8 mouse cellular contexts compared by ENCODE assay signal in genomic region chrX:12851684-12852083, GRCm38 (mm10).
DNase-seq lines count a peak whose midpoint lies in the region; ATAC-seq and TF ChIP-seq lines count a peak whose summit lies in the region.

No protein-coding gene starts in this region.

- H3K36me3 ChIP-seq in kidney, adult 2 months (ENCODE audit: control insufficient read depth, insufficient read depth, low read length), result no peaks in the 10 kb centered on the region
- H3K36me3 ChIP-seq in kidney, embryonic 15.5 days, result no peaks in the 10 kb centered on the region
- H3K36me3 ChIP-seq in heart, embryonic 12.5 days, result no peaks in the 10 kb centered on the region
- no peaks in the 10 kb centered on the region for H3K36me3 ChIP-seq in heart, embryonic 11.5 days (ENCODE audit: control insufficient read depth, insufficient read depth, low read length)
- no peaks in the 10 kb centered on the region for H3K36me3 ChIP-seq in forebrain, embryonic 12.5 days (replicated peaks)

- no peak overlapping the region for H3K4me2 ChIP-seq in kidney, embryonic 15.5 days
- no peak overlapping the region for H3K4me2 ChIP-seq in heart, embryonic 12.5 days
- no peak overlapping the region for H3K4me2 ChIP-seq in heart, embryonic 11.5 days
- H3K4me2 ChIP-seq in forebrain, embryonic 12.5 days, result no peak overlapping the region

- no peak for ATAC-seq in kidney, embryonic 15.5 days (replicated peaks; ENCODE audit: low FRiP score)
- ATAC-seq in heart, embryonic 12.5 days (ENCODE audit: insufficient number of reproducible peaks, low FRiP score), result no peak
- no peak for ATAC-seq in heart, embryonic 11.5 days (replicated peaks; ENCODE audit: insufficient number of reproducible peaks, low FRiP score, low TSS enrichment)
- no peak for ATAC-seq in forebrain, embryonic 12.5 days (ENCODE audit: low FRiP score)

- WGBS in kidney, adult 2 months, result 74% methylated on average over 4 of the region's 4 CpGs
- 78% methylated on average over 4 of the region's 4 CpGs for WGBS in kidney, embryonic 15.5 days
- 55% methylated on average over 4 of the region's 4 CpGs for WGBS in heart, embryonic 12.5 days
- WGBS in heart, embryonic 11.5 days (ENCODE audit: insufficient replicate concordance), result 57% methylated on average over 4 of the region's 4 CpGs
- WGBS in forebrain, embryonic 12.5 days, result 66% methylated on average over 4 of the region's 4 CpGs

- no peaks in the 10 kb centered on the region for H3K4me1 ChIP-seq in kidney, adult 2 months (ENCODE audit: control insufficient read depth, insufficient read depth, low read length)
- H3K4me1 ChIP-seq in kidney, embryonic 15.5 days, result no peaks in the 10 kb centered on the region
- peaks cover 6% of the 10 kb centered on the region for H3K4me1 ChIP-seq in heart, embryonic 12.5 days (replicated peaks)
- H3K4me1 ChIP-seq in heart, embryonic 11.5 days (ENCODE audit: control insufficient read depth, insufficient read depth, low read length), result no peaks in the 10 kb centered on the region
- no peaks in the 10 kb centered on the region for H3K4me1 ChIP-seq in forebrain, embryonic 12.5 days

- H3K9ac ChIP-seq in kidney, embryonic 15.5 days, result no peak overlapping the region
- no peak overlapping the region for H3K9ac ChIP-seq in heart, embryonic 12.5 days
- H3K9ac ChIP-seq in heart, embryonic 11.5 days (ENCODE audit: low read depth, low read length), result no peak overlapping the region
- H3K9ac ChIP-seq in forebrain, embryonic 12.5 days, result no peak overlapping the region

- H3K27me3 ChIP-seq in kidney, adult 2 months (replicated peaks; ENCODE audit: control insufficient read depth, insufficient read depth, low read length), result no peaks in the 10 kb centered on the region
- 0 out of 2 replicates have a peak, but pooled peaks cover 3% of the 10 kb centered on the region for H3K27me3 ChIP-seq in kidney, embryonic 15.5 days
- H3K27me3 ChIP-seq in heart, embryonic 12.5 days (replicated peaks), result no peaks in the 10 kb centered on the region
- H3K27me3 ChIP-seq in heart, embryonic 11.5 days (ENCODE audit: control insufficient read depth, insufficient read depth, low read length), result 0 out of 2 replicates have a peak, but pooled peaks cover 2% of the 10 kb centered on the region
- H3K27me3 ChIP-seq in forebrain, embryonic 12.5 days, result no peaks in the 10 kb centered on the region

- DNase-seq in kidney, adult 2 months, result peak; percentile 58
- peak; percentile 59 for DNase-seq in CD4-positive helper T cell, adult 2 months (ENCODE audit: low read depth, low spot score)
- DNase-seq in NIH3T3 (ENCODE audit: low read depth), result peak; percentile 57
- peak; percentile 86 for DNase-seq in lung, postnatal 36 days

- H3K27ac ChIP-seq in kidney, adult 2 months (ENCODE audit: insufficient read depth, low read depth, low read length), result no peak overlapping the region
- H3K27ac ChIP-seq in kidney, embryonic 15.5 days, result no peak overlapping the region
- H3K27ac ChIP-seq in heart, embryonic 12.5 days (ENCODE audit: poor library complexity, severe bottlenecking), result no peak overlapping the region
- H3K27ac ChIP-seq in heart, embryonic 11.5 days (ENCODE audit: low read depth, low read length), result no peak overlapping the region
- H3K27ac ChIP-seq in forebrain, embryonic 12.5 days, result no peak overlapping the region

- no peaks in the 10 kb centered on the region for H3K9me3 ChIP-seq in kidney, embryonic 15.5 days (replicated peaks)
- H3K9me3 ChIP-seq in heart, embryonic 12.5 days (replicated peaks), result no peaks in the 10 kb centered on the region
- H3K9me3 ChIP-seq in heart, embryonic 11.5 days (replicated peaks; ENCODE audit: control insufficient read depth, low read length), result no peaks in the 10 kb centered on the region
- no peaks in the 10 kb centered on the region for H3K9me3 ChIP-seq in forebrain, embryonic 12.5 days

- no peak overlapping the region for H3K4me3 ChIP-seq in kidney, adult 2 months (ENCODE audit: insufficient read depth, low read depth, low read length)
- no peak overlapping the region for H3K4me3 ChIP-seq in kidney, embryonic 15.5 days (replicated peaks)
- H3K4me3 ChIP-seq in heart, embryonic 12.5 days, result no peak overlapping the region
- H3K4me3 ChIP-seq in heart, embryonic 11.5 days (ENCODE audit: low read depth, low read length), result no peak overlapping the region
- H3K4me3 ChIP-seq in forebrain, embryonic 12.5 days (replicated peaks), result no peak overlapping the region

- no peak for TF ChIP-seq POLR2A in kidney, adult 2 months (IDR thresholded peaks at IDR 0.05; ENCODE audit: low read depth, low read length)

- peak; percentile 35 for TF ChIP-seq CTCF in kidney, adult 2 months (conservative IDR thresholded peaks at IDR 0.05; ENCODE audit: insufficient read depth, insufficient read length, low read depth, low read length)
